Mouse (Mus musculus): Measurements from ENCODE around the gene Bcl2. TPM values are rescaled to one million over a fixed set of nuclear protein-coding genes. Genes with fewer than 3 reads are reported as not detected.

Bcl2 gene
- total and polyA plus RNA-seq, 3 experiments = 1.2 to 4.9 (median 2.9) TPM

DNA sequence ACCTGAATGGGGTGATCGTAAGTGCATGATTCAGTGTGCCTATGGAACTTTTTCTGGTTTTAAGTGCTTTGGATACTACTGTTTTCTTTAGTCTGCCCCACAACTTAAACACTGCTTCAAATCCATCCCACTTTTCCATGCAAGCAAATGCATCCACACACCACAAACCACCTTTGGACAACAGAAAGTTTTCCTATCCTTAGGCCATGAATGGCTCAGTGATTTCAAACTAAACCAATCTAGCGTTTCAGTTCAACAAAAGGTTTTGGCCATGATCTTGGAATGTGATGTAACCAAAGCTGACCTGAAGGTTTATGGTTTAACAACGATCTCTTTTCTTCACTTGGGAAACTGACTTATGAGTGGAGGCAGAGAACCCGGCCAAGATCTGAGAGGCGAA lies 51.6 kb downstream of the Bcl2 start:
- TF ChIP-seq GATA1 (IDR thresholded peaks at IDR 0.05; ENCODE audit: borderline replicate concordance, low read length) (no peak), GATA2 (IDR thresholded peaks at IDR 0.05; ENCODE audit: borderline replicate concordance, low read depth, low read length) (no peak), CTCF (IDR thresholded peaks at IDR 0.05; ENCODE audit: low read depth, low read length) (no peak), POLR2AphosphoS5 (IDR thresholded peaks at IDR 0.05; ENCODE audit: insufficient replicate concordance, low read depth, low read length) (no peak), TAL1 (conservative IDR thresholded peaks at IDR 0.05; ENCODE audit: low read depth, low read length) (no peak)
- Histone ChIP-seq H3K4me1 (ENCODE audit: insufficient read depth, low read depth, low read length) (peaks cover 6% of the 10 kb centered on the region), H3K4me3 (ENCODE audit: low read depth, low read length) (no peak overlapping the region), H3K27me3 (ENCODE audit: insufficient read depth, low read length) (peaks cover 3% of the 10 kb centered on the region; the same call in 1 of the 2 replicates), H3K9me3 (replicated peaks) (no peaks in the 10 kb centered on the region), H3K36me3 (replicated peaks) (no peaks in the 10 kb centered on the region)
- no peak for ATAC-seq (ENCODE audit: extremely low read depth, insufficient number of reproducible peaks, low FRiP score, poor library complexity, severe bottlenecking)
- DNase-seq (ENCODE audit: low spot score) = no peak

DNA sequence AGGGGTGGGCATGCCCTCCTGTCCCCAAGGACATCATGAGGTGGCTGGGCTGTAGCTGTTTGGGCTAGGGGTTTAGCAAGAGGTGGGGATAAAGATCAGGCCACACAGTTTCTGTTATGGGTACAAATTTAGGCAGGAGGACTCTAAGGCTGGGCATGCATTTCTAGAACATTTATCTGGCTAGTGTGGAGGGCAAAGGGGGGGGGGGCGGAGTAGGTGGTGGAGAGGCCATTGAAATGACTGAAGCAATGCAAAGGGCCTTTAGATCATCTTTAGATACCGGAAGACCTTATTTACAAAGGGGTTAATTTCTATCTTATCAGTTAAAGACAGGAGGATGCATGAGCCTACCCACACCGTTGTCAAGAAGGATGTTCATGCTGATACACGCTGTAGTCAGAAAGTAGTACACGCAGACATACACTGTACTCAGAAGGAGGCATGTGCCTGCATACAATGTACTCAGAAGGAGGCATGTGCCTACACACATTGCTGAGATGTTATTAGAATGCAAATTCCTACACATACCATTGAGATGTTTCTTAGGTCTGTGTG lies 55.7 kb downstream of the Bcl2 start:
- DNase-seq (ENCODE audit: low spot score) (no peak), ATAC-seq (ENCODE audit: extremely low read depth, insufficient number of reproducible peaks, low FRiP score, poor library complexity, severe bottlenecking) (peak; percentile 94)
- Histone ChIP-seq H3K4me1 (ENCODE audit: insufficient read depth, low read depth, low read length) (peaks cover 6% of the 10 kb centered on the region), H3K9me3 (replicated peaks) (no peaks in the 10 kb centered on the region), H3K4me3 (ENCODE audit: low read depth, low read length) (no peak overlapping the region), H3K36me3 (replicated peaks) (no peaks in the 10 kb centered on the region), H3K27me3 (ENCODE audit: insufficient read depth, low read length) (peaks cover 6% of the 10 kb centered on the region)
- TF ChIP-seq TAL1 (conservative IDR thresholded peaks at IDR 0.05; ENCODE audit: low read depth, low read length) = peak; percentile 28; the same call in 1 of the 2 replicates
- TF ChIP-seq CTCF (IDR thresholded peaks at IDR 0.05; ENCODE audit: low read depth, low read length) = no peak
- TF ChIP-seq POLR2AphosphoS5 (IDR thresholded peaks at IDR 0.05; ENCODE audit: insufficient replicate concordance, low read depth, low read length) = no peak

DNA sequence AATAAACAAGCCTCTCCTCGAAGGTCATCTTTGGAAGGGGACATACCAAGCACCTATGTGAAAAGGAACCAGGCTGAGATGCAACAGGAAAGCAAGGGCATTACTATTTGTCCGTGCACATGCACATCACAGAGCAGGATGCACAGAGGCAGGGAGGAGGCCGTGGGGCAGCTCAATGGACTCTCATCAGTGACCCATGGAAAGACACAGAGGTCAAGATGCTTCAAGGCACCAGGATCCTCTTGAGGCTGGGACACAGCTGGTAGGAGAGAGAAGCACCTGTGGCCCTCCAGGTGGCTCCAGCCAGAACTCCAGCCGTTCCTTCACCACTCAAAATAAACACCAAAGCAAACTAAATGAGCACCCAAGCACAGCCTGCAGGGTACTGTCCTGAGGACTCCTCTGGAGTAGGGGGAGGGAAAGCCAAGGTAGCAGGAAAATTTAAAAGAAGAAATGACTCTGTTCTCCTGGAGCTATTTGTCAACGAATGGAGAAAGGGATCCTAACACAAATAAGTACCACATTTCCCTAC lies 57.8 kb downstream of the Bcl2 start:
- H3K4me1 ChIP-seq (ENCODE audit: insufficient read depth, low read depth, low read length) = peaks cover 6% of the 10 kb centered on the region
- no peak overlapping the region for H3K4me3 ChIP-seq (ENCODE audit: low read depth, low read length)
- DNase-seq (ENCODE audit: low spot score) (no peak), ATAC-seq (ENCODE audit: extremely low read depth, insufficient number of reproducible peaks, low FRiP score, poor library complexity, severe bottlenecking) (no peak)
- H3K36me3 ChIP-seq (replicated peaks) = no peaks in the 10 kb centered on the region
- peaks cover 9% of the 10 kb centered on the region for H3K27me3 ChIP-seq (ENCODE audit: insufficient read depth, low read length)
- no peaks in the 10 kb centered on the region for H3K9me3 ChIP-seq (replicated peaks)
- no peak for TF ChIP-seq GATA2 (IDR thresholded peaks at IDR 0.05; ENCODE audit: borderline replicate concordance, low read depth, low read length)

DNA sequence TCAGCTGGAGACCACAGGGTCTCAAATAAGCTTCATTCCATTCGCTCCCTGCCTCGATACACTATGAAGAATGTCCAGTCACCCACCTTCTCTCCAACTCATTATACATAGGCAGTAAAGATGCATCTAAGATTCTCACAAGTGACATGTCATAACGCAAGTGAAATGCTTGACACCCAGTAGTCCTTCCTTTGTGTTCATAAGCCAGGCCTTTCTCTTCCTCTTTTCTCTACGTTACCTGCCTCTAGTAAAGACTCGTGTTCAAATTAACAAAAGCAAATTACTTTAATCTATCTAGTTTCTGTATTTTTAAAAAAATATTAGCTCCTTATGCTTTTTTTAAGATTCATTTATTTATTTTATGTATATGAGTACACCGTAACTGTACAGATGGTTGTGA lies 59.8 kb downstream of the Bcl2 start:
- H3K27me3 ChIP-seq (ENCODE audit: insufficient read depth, low read length) = peaks cover 9% of the 10 kb centered on the region; the same call in 1 of the 2 replicates
- no peak for TF ChIP-seq CTCF (IDR thresholded peaks at IDR 0.05; ENCODE audit: low read depth, low read length)
- no peak for TF ChIP-seq TAL1 (conservative IDR thresholded peaks at IDR 0.05; ENCODE audit: low read depth, low read length)
- no peak for TF ChIP-seq GATA1 (IDR thresholded peaks at IDR 0.05; ENCODE audit: borderline replicate concordance, low read length)
- TF ChIP-seq POLR2AphosphoS5 (IDR thresholded peaks at IDR 0.05; ENCODE audit: insufficient replicate concordance, low read depth, low read length) = no peak
- no peak for TF ChIP-seq GATA2 (IDR thresholded peaks at IDR 0.05; ENCODE audit: borderline replicate concordance, low read depth, low read length)
- H3K9me3 ChIP-seq (replicated peaks) = no peaks in the 10 kb centered on the region
- ATAC-seq (ENCODE audit: extremely low read depth, insufficient number of reproducible peaks, low FRiP score, poor library complexity, severe bottlenecking) (no peak), DNase-seq (ENCODE audit: low spot score) (no peak)
- peaks cover 6% of the 10 kb centered on the region for H3K4me1 ChIP-seq (ENCODE audit: insufficient read depth, low read depth, low read length)
- no peaks in the 10 kb centered on the region for H3K36me3 ChIP-seq (replicated peaks)
- H3K4me3 ChIP-seq (ENCODE audit: low read depth, low read length) = no peak overlapping the region

DNA sequence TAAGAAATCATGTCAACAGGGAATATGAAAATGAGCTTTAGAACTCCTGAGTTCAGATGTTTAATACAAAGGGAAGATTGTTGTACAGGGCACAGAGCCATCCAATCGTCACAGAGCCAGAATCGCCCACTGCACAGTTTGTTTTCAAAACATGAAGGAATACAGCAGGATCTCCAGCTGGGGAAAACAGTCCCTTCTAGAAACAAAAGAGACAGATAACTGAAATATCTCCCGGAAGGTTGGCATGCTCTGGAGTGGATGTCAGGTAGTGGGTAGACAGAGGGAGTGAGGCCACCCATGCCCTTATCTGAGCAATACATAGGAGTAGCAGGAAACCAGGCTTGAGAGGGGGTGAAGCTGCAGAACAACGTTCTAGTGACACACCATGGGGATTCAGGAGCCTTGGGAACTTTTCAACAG lies 60.6 kb downstream of the Bcl2 start:
- Histone ChIP-seq H3K36me3 (replicated peaks) (no peaks in the 10 kb centered on the region), H3K4me3 (ENCODE audit: low read depth, low read length) (no peak overlapping the region), H3K4me1 (ENCODE audit: insufficient read depth, low read depth, low read length) (peaks cover 5% of the 10 kb centered on the region), H3K9me3 (replicated peaks) (no peaks in the 10 kb centered on the region), H3K27me3 (ENCODE audit: insufficient read depth, low read length) (peaks cover 9% of the 10 kb centered on the region; the same call in 1 of the 2 replicates)
- TF ChIP-seq POLR2AphosphoS5 (IDR thresholded peaks at IDR 0.05; ENCODE audit: insufficient replicate concordance, low read depth, low read length) = no peak
- TF ChIP-seq GATA2 (IDR thresholded peaks at IDR 0.05; ENCODE audit: borderline replicate concordance, low read depth, low read length) = no peak
- no peak for TF ChIP-seq CTCF (IDR thresholded peaks at IDR 0.05; ENCODE audit: low read depth, low read length)
- TF ChIP-seq GATA1 (IDR thresholded peaks at IDR 0.05; ENCODE audit: borderline replicate concordance, low read length) = no peak
- TF ChIP-seq TAL1 (conservative IDR thresholded peaks at IDR 0.05; ENCODE audit: low read depth, low read length) = no peak
- DNase-seq (ENCODE audit: low spot score) (no peak), ATAC-seq (ENCODE audit: extremely low read depth, insufficient number of reproducible peaks, low FRiP score, poor library complexity, severe bottlenecking) (peak; percentile 16; the same call in 1 of the 2 replicates)

DNA sequence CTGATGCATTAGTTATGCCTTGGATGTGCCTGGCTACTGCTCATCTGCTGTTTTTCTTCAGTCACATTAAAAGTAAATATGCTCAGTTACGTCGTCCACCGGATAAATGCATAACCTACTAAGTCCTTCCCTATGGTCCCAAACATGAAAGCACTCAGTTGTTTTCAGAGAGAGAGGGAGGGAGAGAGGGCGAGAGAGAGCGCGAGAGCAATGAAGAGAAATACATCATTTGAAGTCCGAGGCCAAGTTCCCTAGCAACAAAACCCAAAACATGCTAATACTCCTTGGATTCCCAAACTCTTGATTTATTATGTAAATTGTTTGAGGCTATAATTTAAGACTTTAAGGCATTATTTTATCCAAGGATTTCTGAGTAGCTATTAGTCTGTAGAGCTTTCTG lies 62.9 kb downstream of the Bcl2 start:
- H3K36me3 ChIP-seq (replicated peaks) = no peaks in the 10 kb centered on the region
- H3K4me1 ChIP-seq (ENCODE audit: insufficient read depth, low read depth, low read length) = no peaks in the 10 kb centered on the region
- H3K9me3 ChIP-seq (replicated peaks) = no peaks in the 10 kb centered on the region
- no peak overlapping the region for H3K4me3 ChIP-seq (ENCODE audit: low read depth, low read length)
- DNase-seq (ENCODE audit: low spot score) (no peak), ATAC-seq (ENCODE audit: extremely low read depth, insufficient number of reproducible peaks, low FRiP score, poor library complexity, severe bottlenecking) (no peak)
- peaks cover 8% of the 10 kb centered on the region; the same call in 1 of the 2 replicates for H3K27me3 ChIP-seq (ENCODE audit: insufficient read depth, low read length)
- no peak for TF ChIP-seq CTCF (IDR thresholded peaks at IDR 0.05; ENCODE audit: low read depth, low read length)
- TF ChIP-seq TAL1 (conservative IDR thresholded peaks at IDR 0.05; ENCODE audit: low read depth, low read length) = no peak
- no peak for TF ChIP-seq POLR2AphosphoS5 (IDR thresholded peaks at IDR 0.05; ENCODE audit: insufficient replicate concordance, low read depth, low read length)
- TF ChIP-seq GATA2 (IDR thresholded peaks at IDR 0.05; ENCODE audit: borderline replicate concordance, low read depth, low read length) = no peak
- TF ChIP-seq GATA1 (IDR thresholded peaks at IDR 0.05; ENCODE audit: borderline replicate concordance, low read length) = no peak

Measured in G1E (cell line).